Mouse (Mus musculus) embryonic stem cell, embryonic (primary cell): ENCODE measurements around the gene Pcsk5.
"Not testable (repeated sequence)": the region's sequence is repeated elsewhere in the genome, so short reads cannot be mapped to it uniquely, and the experiment has no call there.

ENCODE experiments used
- CTCF ChIA-PET, 4 experiments: fragments of 300-600 bp in 2 of 4; fragments of 350-600 bp in 2 of 4; sonication (Branson Sonifier 250); formaldehyde crosslinking; loops; one replicate each; lab custom pipeline; 2022; ENCODE audit warnings: inconsistent platforms in 2 of 4; lab: Charles Lee
- POLR2A ChIA-PET, 4 experiments: fragments of 300-600 bp in 2 of 4; fragments of 350-600 bp in 2 of 4; sonication (Branson Sonifier 250); formaldehyde crosslinking; loops; one replicate each; lab custom pipeline; 2022; ENCODE audit warnings: antibody characterized with exemption in 4 of 4, inconsistent platforms in 1 of 4; lab: Charles Lee

The Pcsk5 gene

DNA sequence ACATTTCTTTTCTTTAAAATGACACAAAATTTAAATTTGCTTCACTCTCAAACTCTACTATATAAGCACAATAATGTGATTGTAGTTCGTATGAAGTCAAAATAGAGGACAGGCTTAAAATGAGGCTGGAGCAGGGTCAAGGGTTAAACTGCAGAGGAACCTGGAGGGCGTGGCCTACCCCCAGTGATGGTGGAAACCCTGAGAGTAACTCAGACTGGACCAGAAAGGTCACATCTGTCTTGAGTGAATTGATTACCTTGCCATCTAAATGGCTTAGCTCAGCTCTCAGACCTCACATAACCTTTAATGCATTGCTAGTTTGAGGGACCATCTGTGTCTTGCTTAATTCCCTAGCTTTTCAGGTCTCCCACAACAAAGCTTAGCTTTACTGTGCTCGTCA, 323.0 kb downstream of the Pcsk5 start:
- ChIA-PET POLR2A (no interaction called here), CTCF (no interaction called here)

DNA sequence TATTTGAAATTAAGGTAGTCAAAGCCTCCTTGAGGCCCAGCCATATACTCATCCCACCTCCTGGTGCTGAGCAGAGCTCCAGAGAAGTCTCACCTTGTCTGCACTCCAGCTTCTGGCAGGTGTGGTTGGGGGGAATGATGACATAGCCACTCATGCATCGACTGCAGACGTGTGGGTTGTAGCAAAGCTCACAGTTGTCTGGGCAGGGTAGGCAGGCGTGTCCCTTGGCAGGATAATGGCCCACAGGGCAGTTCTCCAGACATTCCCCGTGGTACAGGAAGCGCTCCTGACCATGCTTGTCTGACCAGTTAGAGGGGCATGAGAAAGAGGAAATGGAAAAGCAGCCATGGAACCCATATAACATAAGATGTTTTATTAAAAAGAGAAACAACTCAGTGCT, 326.1 kb downstream of the Pcsk5 start:
- CTCF ChIA-PET: no interaction called here

DNA sequence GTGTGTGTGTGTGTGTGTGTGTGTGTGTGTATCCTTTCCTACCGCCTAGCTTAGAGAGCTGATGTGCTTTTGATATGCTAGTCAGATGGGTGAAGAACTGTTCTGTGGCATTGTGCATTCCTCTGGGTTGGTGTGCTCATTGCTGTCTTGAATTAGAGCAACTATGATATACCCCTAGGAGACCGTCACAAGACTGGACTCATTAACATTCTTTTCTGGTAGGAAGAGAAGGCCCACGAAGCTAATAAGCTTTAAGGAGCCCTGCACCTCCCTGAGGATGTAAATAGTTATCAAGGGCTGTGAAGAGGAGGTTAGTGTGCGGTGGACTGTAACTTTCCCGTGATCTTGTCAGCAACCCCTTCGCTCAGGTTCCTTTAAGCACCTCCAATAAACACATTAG, 333.2 kb downstream of the Pcsk5 start:
- POLR2A ChIA-PET: no interaction called here
- CTCF ChIA-PET: no interaction called here

More for the DNA sequence above, 326.1 kb downstream of the Pcsk5 start:
- POLR2A ChIA-PET: no interaction called here

DNA sequence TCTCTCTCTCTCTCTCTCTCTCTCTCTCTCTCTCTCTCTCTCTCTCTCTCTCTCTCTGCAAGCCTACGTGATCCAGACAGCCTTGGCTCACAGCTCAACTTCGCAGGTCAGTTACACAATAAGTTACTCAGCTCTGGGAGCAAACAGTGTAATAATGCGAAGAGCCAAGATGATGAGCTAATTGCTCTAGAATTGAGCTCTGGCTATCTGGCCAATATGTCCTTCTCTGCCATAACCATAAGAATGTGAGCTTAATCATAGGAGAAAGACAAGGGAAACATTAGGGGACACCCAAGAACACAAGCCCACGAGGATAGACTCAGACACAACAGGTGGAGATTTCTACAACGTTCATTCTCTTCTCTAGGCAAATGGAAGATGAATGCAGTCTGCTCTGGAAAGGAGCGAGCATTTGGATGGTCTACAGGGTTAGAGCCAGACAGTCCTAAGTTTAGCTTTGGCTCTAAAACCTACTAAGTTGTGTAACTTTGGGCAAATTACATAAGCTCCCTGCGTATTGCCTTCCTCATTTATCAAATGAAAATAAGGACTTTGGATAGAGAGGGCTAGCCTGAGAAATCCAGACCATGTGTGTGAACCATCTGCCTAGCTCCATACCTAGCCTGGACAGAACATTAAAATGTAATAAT, 338.7 kb downstream of the Pcsk5 start:
- ChIA-PET CTCF (interaction anchor here in 1 of 4 experiments (0.7 kb wide), 1 partner anchor 1611 kb away, joined by 5 read pairs; no protein-coding TSS in a partner anchor), POLR2A (interaction anchor here in 1 of 4 experiments (0.6 to 0.8 kb wide), 2 partner anchors 8 to 165 kb away, joined by 3 to 4 read pairs; no protein-coding TSS in a partner anchor)

DNA sequence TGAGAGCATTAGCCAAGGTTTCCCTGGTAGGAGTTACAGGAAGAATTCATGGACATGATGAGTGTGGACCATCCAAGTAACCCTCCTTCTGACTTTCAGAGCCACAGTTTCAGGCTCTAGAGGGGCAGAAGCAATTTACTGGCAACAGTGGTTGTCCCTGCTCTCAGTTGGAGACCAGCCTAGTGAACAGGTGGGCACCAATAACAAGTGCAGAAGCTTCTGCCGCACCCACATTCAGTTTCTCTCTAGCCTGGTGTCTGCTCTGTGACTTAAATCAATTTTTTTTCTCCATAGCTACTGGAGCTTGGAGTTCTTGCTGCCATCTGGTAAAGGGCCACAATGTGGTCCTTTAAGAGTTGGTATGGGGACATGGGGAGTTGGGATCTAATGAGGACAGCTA, 341.3 kb downstream of the Pcsk5 start:
- POLR2A ChIA-PET: interaction anchor here in 1 of 4 experiments (0.6 kb wide), 1 partner anchor 160 kb away, joined by 8 read pairs; no protein-coding TSS in a partner anchor
- CTCF ChIA-PET: no interaction called here

DNA sequence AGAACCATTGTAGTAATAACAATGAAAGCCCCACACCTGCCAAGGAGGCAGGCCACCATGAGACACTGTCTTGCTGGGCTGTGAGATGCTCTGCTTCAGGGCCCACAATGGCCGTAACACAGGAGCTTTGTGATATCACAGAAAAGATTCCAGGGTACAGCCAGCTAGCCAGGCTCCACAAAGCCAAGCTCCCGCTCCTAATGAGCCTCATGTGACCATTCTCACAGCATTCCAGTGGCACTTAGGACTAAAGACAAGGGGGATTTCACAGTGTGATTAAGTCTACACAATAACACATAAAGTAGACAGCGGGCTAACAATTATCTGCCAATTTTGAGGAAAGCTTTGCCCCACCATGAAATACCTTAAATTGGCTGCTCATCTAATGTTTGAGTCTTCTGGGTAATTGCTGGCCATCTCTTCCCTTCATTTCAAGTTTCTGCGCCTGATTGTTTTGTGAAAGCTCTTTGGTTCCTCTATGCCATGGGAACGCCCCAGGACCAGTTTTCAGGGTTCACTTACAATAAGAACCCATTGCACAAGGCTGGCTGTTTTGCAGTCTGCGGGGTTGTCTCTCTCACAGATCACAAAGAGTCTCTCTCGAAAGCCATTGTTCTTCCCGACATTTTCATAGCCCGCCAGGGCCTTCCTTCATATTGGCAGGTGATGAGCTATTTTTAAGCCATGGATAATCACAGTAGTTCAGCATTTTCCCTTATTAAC, 345.4 kb downstream of the Pcsk5 start:
- ChIA-PET POLR2A (no interaction called here), CTCF (interaction anchor here in 1 of 4 experiments (0.6 kb wide), 1 partner anchor 470 kb away, joined by 7 read pairs; no protein-coding TSS in a partner anchor)

DNA sequence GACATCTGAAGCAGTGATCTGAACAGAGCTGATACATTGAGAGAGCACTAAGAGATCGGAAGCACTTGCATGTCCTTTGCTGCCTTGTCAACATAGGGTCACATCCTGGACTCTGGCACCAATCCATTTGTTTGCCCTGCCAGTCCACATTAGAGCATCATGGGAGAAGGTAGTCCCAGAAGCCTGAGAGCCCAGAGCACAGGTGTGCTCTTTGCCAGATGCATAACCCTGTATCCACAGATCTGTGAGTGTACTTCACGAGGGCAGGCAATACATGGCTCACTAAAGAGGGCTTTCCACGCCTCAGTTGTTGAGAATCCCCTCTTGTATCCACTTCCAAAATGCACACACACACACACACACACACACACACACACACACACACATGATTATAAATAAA, 346.1 kb downstream of the Pcsk5 start:
- ChIA-PET POLR2A (no interaction called here), CTCF (interaction anchor here in 1 of 4 experiments (0.6 kb wide), 1 partner anchor 470 kb away, joined by 7 read pairs; no protein-coding TSS in a partner anchor)

DNA sequence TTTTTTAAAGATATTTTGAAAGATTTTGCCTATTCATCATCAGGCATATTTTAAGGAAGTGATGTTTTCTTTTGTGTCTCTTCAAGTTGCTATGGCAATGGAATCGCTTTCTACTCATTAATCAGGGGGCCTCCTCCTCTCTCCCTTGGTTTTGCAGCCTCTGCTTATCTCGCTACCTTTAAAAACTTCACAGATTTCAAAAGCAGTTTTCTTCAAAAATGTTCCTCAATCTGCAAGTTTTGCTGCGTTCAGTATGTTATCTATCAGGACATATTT, 347.6 kb downstream of the Pcsk5 start:
- CTCF ChIA-PET: no interaction called here
- POLR2A ChIA-PET: no interaction called here

DNA sequence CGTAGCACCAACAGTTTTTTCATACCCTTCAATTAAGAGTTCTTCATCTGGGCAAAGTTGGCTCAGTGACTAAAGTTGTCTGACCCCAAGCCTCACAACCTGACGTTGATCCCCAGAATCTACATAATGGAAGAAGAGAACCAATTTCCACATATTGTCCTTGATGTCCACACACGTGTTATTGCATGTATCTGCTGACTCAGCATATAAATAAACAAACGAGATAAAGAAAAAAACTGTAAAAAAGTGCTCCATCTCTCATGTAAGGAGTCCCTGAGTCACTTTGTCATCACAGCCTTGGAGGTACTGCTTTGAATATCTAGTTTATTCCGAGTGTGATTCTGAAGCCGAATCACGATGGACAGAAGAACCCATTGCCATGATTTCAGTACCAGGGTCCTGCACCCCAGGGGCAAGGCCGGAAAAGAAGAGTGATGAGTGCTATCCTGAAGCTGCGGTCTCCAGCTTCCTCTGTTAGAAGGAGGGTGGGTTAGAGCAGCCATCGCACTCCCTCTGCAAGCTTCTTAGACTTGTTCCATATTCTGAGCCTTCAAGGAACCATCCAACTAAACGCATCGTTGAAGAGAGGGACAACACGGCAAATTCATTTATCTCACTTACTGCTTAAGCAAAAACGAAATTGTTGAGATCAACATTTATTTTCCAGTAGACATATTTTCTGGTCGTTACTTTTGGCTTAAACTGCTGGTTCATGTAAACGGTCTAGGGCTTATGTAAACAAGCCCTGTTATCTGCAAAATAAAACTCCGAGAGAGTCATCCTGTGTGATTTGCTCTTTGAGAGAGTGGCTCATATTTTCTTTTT, 348.2 kb downstream of the Pcsk5 start:
- CTCF ChIA-PET: no interaction called here
- POLR2A ChIA-PET: no interaction called here

DNA sequence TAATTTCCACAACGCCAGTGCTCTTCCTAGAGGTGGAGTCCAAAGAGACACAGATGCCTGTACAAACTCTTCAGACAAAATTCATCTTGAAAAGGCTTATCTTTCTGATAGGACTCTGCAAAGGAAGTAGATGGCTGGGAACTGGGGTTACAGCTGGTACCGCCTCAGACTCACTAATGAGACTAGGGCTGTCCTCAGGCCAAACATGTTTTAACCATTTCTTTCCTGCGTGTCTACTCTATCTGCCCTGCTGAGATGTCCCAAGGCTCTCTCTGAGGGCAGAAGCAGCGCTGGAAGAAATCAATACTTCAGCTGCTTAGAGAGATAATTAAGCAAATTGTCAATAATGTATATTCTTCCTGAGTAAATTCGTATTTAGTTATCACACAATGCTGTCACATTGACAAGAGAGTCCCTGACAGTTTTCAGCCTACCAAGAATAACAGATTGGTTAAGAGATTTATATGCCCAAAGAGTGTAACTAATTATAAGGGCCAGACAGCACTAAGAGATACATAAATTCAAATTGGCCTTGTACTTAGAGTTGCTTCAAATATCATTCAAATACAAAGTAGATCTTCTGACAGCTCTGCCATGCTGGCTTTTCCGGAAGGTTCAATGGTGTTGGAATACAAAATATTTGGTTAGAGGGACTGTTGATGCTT, 355.2 kb downstream of the Pcsk5 start:
- ChIA-PET CTCF (no interaction called here), POLR2A (no interaction called here)

DNA sequence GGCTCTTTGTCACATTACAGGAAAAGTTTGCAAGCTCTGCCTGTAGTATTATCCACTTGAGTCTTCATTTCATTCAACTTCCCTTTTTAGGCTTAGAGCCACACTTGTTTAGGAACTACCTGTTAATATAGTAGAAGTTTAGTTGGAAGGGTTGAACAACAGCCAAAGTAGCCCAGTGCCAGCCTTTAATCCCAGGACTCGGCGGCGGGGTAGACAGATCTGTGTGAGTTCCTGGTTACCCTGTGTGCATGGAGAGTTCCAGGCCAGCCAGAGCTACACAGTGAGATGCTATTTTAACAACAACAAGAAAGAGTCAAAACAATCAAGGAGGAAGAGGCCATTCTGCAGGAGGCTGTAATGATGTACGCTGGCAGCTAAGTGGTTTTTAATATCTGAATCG, 358.0 kb downstream of the Pcsk5 start:
- ChIA-PET POLR2A (interaction anchor here in 1 of 4 experiments (0.6 kb wide), 1 partner anchor 338 kb away, joined by 3 read pairs; no protein-coding TSS in a partner anchor), CTCF (interaction anchor here in 1 of 4 experiments (0.6 kb wide), 1 partner anchor 180 kb away, joined by 9 read pairs; no protein-coding TSS in a partner anchor)

DNA sequence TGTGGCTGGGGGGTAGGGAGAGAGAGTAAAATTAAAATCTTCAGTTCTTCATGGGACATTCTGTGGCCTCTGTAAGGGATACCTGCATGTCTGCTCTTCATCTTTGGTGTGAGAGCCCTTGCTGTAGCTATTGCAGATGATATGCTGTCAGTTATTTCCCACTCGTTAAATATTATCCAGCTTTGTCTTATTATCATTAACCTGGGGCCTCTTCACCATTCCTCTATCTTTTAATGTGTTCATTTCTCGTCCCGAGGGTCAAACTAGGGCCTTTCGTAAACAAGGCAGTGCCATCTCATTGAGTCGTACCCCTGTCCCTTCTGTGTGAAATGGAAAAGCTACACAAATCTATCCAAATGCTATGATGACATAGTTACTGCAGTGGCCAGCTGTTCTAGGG, 361.4 kb downstream of the Pcsk5 start:
- CTCF ChIA-PET: no interaction called here
- POLR2A ChIA-PET: no interaction called here

DNA sequence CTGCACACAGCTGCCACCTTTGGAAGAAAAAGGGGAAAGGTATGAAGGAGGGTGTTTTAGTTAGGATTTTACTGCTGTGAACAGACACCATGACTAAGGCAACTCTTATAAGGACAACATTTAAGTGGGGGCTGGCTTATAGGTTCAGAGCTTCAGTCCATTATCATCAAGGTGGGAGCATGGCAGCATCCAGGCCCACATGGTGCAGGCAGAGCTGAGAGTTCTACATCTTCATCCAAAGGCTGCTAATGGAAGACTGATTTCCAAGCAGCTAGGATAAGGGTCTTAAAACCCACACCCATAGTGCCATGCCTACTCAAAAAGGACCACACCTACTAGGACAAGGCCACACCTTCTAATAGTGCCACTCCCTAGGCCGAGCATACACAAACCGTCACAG, 364.3 kb downstream of the Pcsk5 start:
- POLR2A ChIA-PET, CTCF ChIA-PET: not testable (repeated sequence)

DNA sequence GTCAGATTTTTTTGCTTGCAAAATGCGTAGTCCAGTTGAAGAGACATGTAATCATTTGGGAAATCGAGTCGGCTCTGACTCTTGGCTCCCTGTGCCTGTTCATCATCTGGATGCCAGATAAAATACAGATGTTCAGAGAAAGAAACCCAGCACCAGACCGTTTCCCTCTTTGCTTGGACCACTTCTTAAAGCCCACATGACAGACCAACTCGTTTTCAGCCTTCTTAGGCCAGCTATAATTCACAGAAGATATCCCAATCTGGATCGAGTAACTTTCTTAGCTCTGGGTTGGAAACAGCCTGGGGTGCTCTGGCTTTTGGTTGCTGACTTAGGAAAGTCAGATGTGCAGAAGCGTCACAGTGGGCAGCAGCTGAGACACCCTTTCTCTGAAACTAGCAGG, 365.6 kb downstream of the Pcsk5 start:
- ChIA-PET POLR2A (interaction anchor here in 1 of 4 experiments (0.7 kb wide), 1 partner anchor 303 kb away, joined by 6 read pairs; no protein-coding TSS in a partner anchor), CTCF (no interaction called here)

DNA sequence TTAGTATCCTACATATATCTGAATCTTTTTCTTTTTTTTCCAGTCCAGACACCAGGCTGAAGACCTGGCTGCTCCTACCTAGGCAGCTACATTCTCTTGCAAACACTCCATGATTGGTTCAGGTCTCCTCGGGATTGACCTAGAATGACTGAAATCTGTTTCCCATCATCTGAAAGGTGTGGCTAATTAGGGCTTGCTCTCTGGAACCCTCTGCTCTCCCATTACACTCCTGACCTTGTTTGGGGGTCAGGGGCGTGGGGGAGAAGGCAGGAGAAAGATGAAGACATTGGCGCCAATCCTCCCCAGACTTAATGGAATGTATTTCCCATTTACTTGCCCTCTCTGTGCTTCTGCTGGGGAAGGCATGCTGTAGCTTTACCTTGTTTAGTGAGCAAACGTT, 366.2 kb downstream of the Pcsk5 start:
- CTCF ChIA-PET: no interaction called here
- POLR2A ChIA-PET: interaction anchor here in 1 of 4 experiments (0.7 kb wide), 1 partner anchor 304 kb away, joined by 6 read pairs; no protein-coding TSS in a partner anchor

DNA sequence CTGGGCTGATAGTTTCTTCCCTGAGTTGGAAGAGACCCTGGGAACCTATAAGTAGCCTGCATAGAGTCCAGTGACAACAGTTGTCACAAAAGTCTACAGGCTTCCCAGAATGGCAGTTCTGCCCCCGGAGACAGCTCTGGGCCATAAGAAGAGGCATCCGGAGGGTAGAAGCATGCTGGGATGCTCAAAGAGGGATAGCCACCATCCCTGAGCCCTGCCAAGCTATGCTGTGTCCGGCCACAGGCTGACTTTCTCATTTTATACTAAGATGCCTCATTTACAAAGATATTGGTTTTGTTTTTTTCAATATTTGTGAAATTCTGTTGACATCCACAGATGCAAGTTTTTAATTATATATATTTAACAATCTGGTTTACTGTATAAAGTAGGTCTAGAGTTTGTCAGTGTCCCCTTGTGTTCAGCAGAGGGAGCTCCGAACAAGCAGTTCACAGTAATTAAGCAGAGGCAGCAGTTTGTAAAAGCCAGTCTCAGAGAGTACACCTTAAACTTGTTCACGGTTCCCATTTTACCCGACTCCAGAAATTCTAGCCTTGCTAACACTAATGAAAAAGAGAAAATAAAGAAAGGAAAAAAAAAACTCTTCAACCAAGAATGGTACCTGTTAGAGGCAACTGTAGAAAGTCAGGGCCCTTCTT, 369.7 kb downstream of the Pcsk5 start:
- POLR2A ChIA-PET: no interaction called here
- CTCF ChIA-PET: no interaction called here

DNA sequence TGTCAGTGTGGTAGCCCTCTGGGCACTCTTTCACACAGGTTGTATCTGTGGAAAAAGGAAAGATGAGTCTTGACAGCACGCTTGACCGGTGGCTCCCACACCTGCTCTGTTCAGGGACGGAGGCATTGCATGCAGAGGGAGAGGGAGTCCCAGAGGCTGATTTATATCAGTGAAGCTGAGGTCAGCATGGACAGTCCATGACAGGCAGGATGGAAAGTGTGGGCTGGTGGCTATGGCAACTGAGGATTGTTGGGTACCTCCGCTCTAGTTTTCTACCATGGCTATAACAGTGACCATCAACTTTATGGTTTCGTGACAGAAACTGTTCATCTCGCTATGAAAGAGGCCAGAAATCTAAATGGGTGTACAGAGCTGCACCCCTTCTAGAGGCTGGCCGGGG, 385.4 kb downstream of the Pcsk5 start:
- POLR2A ChIA-PET: no interaction called here
- CTCF ChIA-PET: no interaction called here

DNA sequence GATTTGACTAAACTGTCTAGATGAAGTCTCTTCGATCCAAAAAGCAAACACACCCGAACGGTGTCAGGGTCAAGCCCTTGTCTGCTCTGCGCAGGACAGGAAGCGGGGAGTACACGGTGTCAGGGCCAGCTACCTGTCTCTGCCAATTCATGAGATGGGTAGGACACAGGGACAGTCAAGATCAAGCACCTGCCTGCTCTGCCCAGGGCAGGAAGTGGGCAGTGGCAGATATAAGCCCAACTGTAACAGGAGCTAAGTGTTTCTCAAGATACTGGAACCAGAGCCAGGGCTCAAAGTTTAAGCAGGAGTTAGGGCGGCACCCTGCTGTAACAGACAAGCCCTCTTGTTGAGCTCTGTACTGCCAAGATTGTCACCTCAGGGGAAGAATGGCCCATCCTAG, 393.9 kb downstream of the Pcsk5 start:
- ChIA-PET CTCF (no interaction called here), POLR2A (interaction anchor here in 2 of 4 experiments (0.5 to 1.7 kb wide), 2 partner anchors 48 to 587 kb away, joined by 3 to 4 read pairs; no protein-coding TSS in a partner anchor)
